Mouse (Mus musculus) stomach, embryonic 16.5 days (tissue): ENCODE data around the gene Sf3a3. TPM values are rescaled to one million over a fixed set of nuclear protein-coding genes. Genes with fewer than 3 reads are reported as not detected.

Source experiments
- ATAC-seq: fragments of 200-750 bp; cut with Nextera tagmentation; 2 replicates; pipeline ENCODE4 v1.8.0; 2017; ENCODE audit warnings: moderate number of reproducible peaks, moderate TSS enrichment; ENCODE audit not compliant: insufficient read depth, low FRiP score
- H3K27ac ChIP-seq: fragments of 300-500 bp; sonication (generic); 2 replicates; pipeline ENCODE4 v1.5.1; 2014; ENCODE audit warnings: low read length
- H3K27me3 ChIP-seq: fragments of 300-500 bp; sonication (generic); 2 replicates; pipeline ENCODE4 v1.6.1; 2014; ENCODE audit warnings: low read length, control low read depth, mixed read lengths; ENCODE audit not compliant: control insufficient read depth, insufficient read depth
- H3K36me3 ChIP-seq: fragments of 300-500 bp; sonication (generic); 2 replicates; pipeline ENCODE4 v1.6.1; 2014; ENCODE audit warnings: low read length; ENCODE audit not compliant: control insufficient read depth, insufficient read depth
- H3K4me1 ChIP-seq: fragments of 300-500 bp; sonication (generic); 2 replicates; pipeline ENCODE4 v1.6.1; 2014; ENCODE audit warnings: low read length, control low read depth, mixed read lengths; ENCODE audit not compliant: control insufficient read depth, insufficient read depth
- H3K4me2 ChIP-seq: fragments of 300-500 bp; sonication (generic); 2 replicates; pipeline ENCODE4 v1.6.1; 2014; ENCODE audit warnings: low read depth, low read length, mixed read lengths
- H3K4me3 ChIP-seq: fragments of 300-500 bp; sonication (generic); replicated peaks from 2 replicates; pipeline ENCODE4 v1.5.1; 2014; ENCODE audit warnings: mild to moderate bottlenecking, low read length
- H3K9ac ChIP-seq: fragments of 300-500 bp; sonication (generic); 2 replicates; pipeline ENCODE4 v1.6.1; 2014; ENCODE audit warnings: low read length
- H3K9me3 ChIP-seq: fragments of 300-500 bp; sonication (generic); replicated peaks from 2 replicates; pipeline ENCODE4 v1.6.1; 2016; ENCODE audit warnings: low read length, control low read depth; ENCODE audit not compliant: control insufficient read depth
- WGBS: fragments of 180-500 bp; shearing (Covaris S2); extraction: QIAGEN DNeasy Blood & Tissue Kit; methylation state at CpG from one replicate; pipeline ENCODE4 v1.1.7; 2014; 5-methylcytosine and 5-hydroxymethylcytosine counted together
- polyA plus RNA-seq: library from polyadenylated mRNA; unstranded; fragments of >200 nt; fragmentation: Nextera tagmentation; extraction: Ambion mirVana; gene quantifications from 2 replicates; pipeline ENCODE4 v1.2.1, GENCODE M21; 2015

Sf3a3 gene
- polyA plus RNA-seq, 1 experiment from 2014 or later = 114 TPM

DNA sequence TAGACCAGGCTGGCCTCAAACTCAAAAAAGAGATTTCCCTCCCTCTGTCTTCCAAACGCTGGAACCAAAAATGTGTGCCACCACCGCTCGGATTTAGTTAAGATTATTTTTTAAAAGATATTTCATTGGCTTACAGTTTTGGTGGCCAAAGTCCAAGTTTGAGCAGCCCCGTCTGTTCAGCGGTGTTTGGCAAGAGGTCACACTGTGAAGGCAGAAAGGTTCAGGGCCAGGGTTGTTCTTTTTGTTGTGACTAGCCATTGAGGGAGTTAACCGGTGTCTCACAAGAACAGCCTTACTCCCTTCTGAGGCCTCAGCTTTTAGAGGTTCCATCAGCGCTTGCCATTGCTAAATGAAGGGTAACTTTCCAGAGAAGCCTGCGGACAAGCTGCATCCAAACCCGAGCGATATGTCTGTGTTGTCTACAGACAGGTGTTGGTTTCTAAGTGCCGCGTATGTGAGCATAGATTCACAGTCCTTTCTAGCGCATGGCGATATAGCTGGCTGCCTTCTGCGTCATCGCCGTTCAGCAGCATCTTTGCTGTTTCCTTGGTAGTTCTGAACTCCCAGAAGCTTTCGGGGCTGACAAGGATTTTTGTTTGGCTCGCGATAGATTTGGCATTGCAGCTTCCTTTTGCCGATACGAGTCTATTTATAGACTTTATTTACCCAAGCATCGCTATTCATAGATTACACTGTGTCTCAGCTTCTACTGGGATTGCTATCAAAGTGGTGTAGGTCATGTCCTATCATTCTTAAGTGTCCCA, 51.4 kb downstream of the Sf3a3 start:
- 0 out of 2 replicates have a peak, but pooled peaks cover 4% of the 10 kb centered on the region for H3K4me1 ChIP-seq
- H3K4me2 ChIP-seq = no peak overlapping the region
- no peaks in the 10 kb centered on the region for H3K36me3 ChIP-seq
- no peaks in the 10 kb centered on the region for H3K27me3 ChIP-seq
- WGBS = 69% methylated on average over 23 of the region's 23 CpGs
- no peak for ATAC-seq
- H3K4me3 ChIP-seq = no peak overlapping the region
- H3K9me3 ChIP-seq = no peaks in the 10 kb centered on the region
- no peak overlapping the region for H3K9ac ChIP-seq
- H3K27ac ChIP-seq = no peak overlapping the region

DNA sequence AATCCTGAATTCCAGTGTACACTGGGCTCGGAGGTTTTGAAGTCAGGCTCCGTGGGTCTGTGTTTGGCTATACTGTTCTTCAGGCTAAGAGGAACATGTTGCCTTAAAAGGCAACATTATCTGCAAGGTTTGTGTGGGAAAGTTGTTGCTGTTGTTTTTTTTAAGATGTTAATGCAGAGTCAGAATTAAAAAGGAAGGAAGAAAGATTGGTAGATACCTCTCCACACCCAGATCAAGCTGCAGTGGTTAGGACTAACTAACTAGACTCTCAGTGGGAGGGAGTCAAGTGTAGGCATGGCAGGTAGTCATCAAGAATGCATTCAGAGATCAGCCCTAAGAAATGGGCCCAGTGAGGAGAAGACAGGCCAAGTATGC, 52.0 kb downstream of the Sf3a3 start:
- ATAC-seq = no peak
- Histone ChIP-seq H3K9ac (no peak overlapping the region), H3K27ac (no peak overlapping the region), H3K36me3 (no peaks in the 10 kb centered on the region), H3K4me1 (peaks cover 5% of the 10 kb centered on the region; the same call in 1 of the 2 replicates), H3K4me3 (no peak overlapping the region), H3K27me3 (no peaks in the 10 kb centered on the region), H3K9me3 (no peaks in the 10 kb centered on the region), H3K4me2 (no peak overlapping the region)
- 57% methylated on average over 2 of the region's 2 CpGs for WGBS

DNA sequence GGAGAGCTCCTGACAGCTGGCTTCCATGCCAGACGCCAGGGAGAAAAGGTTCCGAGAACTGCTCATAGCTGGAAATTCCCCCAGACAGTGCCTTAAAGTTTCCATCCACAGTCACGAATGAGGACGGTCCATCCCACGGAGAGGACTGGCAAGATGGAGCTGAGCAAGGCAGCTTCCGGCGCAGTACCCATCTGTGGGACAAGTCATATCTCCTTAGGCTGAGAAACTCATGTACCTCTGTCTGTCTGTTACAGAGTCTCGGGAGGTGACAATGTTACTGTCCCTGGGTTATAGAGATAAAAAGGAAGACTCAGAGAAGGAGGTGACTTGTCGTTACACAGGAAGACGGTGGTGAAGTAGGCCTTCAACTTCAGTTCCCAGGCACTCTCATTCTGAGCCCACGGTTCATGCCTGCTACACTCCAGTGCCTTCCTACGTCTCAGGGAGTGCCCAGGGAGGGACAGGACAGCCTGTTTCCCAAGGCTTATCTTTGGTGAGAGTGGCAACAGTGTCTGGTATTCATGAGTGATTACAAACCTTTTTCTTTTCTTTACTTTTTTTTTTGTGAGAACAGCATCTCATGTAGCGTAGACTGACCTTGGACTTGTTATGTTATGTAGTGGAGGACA, 54.5 kb downstream of the Sf3a3 start:
- ATAC-seq = no peak

DNA sequence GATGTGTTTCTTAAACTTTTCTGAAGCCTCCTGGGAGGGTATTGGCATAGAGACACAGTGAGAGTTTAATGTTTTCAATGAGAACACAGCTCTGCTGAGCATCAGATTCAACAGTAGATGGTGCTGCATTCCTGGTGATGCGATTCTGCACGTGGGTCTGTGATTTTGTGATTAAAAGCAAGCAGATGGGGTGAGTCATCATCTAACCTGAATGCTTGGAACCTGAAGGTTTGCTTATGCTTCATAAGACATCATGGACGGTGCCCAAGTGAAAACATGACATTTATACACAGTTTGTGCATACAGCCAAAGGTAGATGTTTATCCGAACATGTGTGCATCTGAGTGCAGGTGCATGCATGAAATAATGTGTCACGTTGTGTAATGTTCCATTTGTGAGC, 56.0 kb downstream of the Sf3a3 start:
- H3K4me2 ChIP-seq = no peak overlapping the region
- no peaks in the 10 kb centered on the region for H3K9me3 ChIP-seq
- H3K4me3 ChIP-seq = no peak overlapping the region
- H3K27ac ChIP-seq = no peak overlapping the region
- H3K36me3 ChIP-seq = no peaks in the 10 kb centered on the region
- no peak overlapping the region for H3K9ac ChIP-seq
- peaks cover 14% of the 10 kb centered on the region for H3K4me1 ChIP-seq
- no peaks in the 10 kb centered on the region for H3K27me3 ChIP-seq
- 60% methylated on average over 5 of the region's 5 CpGs for WGBS
- ATAC-seq = no peak

More for the DNA sequence above, 54.5 kb downstream of the Sf3a3 start:
- Histone ChIP-seq H3K4me2 (no peak overlapping the region), H3K9ac (no peak overlapping the region), H3K36me3 (no peaks in the 10 kb centered on the region), H3K4me1 (peaks cover 14% of the 10 kb centered on the region), H3K9me3 (no peaks in the 10 kb centered on the region), H3K27ac (no peak overlapping the region), H3K4me3 (no peak overlapping the region), H3K27me3 (no peaks in the 10 kb centered on the region)
- 85% methylated on average over 13 of the region's 13 CpGs for WGBS

DNA sequence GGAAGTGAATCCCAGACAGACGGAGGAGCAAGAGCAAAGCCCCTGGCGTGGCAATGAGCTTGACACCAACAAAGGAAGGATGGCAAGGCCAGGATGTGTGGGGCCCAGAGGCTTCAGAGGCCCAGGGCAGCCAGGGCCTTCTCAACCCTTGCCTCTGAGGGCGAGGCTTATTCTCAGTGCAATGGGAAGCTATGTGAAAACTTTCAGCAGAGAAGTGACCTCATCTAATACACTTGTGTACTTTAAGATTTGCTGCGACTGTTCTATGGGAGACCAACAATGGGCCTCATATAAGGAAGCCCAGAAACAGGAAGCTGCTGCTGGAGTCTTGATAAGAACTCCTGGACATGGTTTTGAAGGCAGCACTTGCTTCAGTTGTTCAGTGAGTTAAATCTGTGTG, 57.5 kb downstream of the Sf3a3 start:
- Histone ChIP-seq H3K27me3 (no peaks in the 10 kb centered on the region), H3K36me3 (no peaks in the 10 kb centered on the region), H3K4me3 (no peak overlapping the region), H3K27ac (peak overlapping the region; percentile 90), H3K9ac (peak overlapping the region; percentile 36; the same call in 1 of the 2 replicates), H3K4me2 (no peak overlapping the region), H3K4me1 (peaks cover 10% of the 10 kb centered on the region), H3K9me3 (no peaks in the 10 kb centered on the region)
- ATAC-seq = peak; percentile 90
- WGBS = 37% methylated on average over 4 of the region's 4 CpGs

DNA sequence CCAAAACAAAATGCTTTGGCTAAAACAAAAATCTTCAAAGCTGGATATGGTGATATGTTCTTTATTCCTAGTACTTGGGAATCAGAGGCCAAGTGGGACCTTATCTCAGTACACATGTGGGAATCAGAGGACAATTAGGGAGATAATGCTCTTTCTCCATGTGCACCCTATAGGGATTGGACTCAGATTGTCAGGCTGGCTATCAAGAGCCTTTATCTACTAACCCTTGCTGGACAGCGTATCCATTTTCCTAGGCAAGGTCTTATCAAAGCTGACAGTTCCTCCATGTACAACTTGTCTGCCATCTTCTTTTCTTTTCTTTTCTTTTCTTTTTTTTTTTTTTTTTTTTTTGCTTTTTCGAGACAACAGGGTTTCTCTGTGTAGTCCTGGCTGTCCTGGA, 58.9 kb downstream of the Sf3a3 start:
- H3K4me2 ChIP-seq = no peak overlapping the region
- peaks cover 10% of the 10 kb centered on the region for H3K4me1 ChIP-seq
- ATAC-seq = no peak
- no peaks in the 10 kb centered on the region for H3K27me3 ChIP-seq
- WGBS = 88% methylated on average over 2 of the region's 2 CpGs
- no peak overlapping the region for H3K27ac ChIP-seq
- H3K9me3 ChIP-seq = no peaks in the 10 kb centered on the region
- no peak overlapping the region for H3K4me3 ChIP-seq
- H3K36me3 ChIP-seq = no peaks in the 10 kb centered on the region
- H3K9ac ChIP-seq = no peak overlapping the region

DNA sequence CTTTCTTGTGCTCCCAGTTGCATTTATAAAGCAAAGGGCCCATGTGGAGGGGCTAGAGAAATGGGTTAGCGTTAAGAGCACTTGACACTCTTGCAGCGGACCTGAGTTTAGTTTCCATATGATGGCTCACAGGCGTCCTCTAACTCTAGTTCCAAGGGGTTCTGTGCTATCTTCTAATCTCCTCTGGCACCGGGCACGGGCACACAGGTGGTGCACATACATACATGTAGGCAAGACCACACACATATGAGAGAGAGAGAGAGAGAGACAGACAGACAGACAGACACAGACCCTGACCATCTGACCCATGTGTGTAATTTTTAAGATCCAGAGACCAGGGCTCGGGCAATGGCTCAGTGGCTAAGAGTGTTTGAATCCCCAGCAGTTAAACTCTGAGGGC, 59.4 kb downstream of the Sf3a3 start:
- WGBS = 88% methylated on average over 6 of the region's 6 CpGs
- no peak for ATAC-seq
- Histone ChIP-seq H3K36me3 (0 out of 2 replicates have a peak, but pooled peaks cover 1% of the 10 kb centered on the region), H3K27ac (no peak overlapping the region), H3K9me3 (no peaks in the 10 kb centered on the region), H3K4me2 (no peak overlapping the region), H3K4me1 (peaks cover 10% of the 10 kb centered on the region), H3K4me3 (no peak overlapping the region), H3K9ac (no peak overlapping the region), H3K27me3 (no peaks in the 10 kb centered on the region)

DNA sequence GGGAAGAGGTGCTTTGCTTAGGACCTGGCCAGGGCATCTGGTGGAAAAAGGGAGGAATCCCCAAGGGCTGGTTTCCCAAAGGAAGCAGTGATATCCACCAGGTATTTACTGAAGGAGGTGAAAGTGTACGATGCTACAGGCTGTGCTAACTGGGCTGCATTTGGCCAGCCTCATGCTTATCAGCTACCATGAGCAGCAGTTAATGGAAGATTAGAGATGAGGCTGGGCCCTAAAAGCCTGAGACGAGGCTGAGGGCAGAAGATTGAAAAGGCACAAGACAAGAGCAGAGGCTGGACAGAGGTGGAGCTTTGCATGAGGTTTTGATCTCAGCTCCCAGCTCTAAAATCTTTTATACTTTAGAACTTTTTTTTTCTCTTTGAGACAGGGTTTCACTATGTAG, 59.9 kb downstream of the Sf3a3 start:
- no peak; the same call in 1 of the 2 replicates for ATAC-seq
- H3K27ac ChIP-seq = no peak overlapping the region
- no peak overlapping the region for H3K4me2 ChIP-seq
- H3K9ac ChIP-seq = no peak overlapping the region
- H3K4me1 ChIP-seq = peaks cover 10% of the 10 kb centered on the region
- no peak overlapping the region for H3K4me3 ChIP-seq
- no peaks in the 10 kb centered on the region for H3K27me3 ChIP-seq
- no peaks in the 10 kb centered on the region for H3K9me3 ChIP-seq
- H3K36me3 ChIP-seq = 0 out of 2 replicates have a peak, but pooled peaks cover 6% of the 10 kb centered on the region
- 55% methylated on average over 2 of the region's 2 CpGs for WGBS

DNA sequence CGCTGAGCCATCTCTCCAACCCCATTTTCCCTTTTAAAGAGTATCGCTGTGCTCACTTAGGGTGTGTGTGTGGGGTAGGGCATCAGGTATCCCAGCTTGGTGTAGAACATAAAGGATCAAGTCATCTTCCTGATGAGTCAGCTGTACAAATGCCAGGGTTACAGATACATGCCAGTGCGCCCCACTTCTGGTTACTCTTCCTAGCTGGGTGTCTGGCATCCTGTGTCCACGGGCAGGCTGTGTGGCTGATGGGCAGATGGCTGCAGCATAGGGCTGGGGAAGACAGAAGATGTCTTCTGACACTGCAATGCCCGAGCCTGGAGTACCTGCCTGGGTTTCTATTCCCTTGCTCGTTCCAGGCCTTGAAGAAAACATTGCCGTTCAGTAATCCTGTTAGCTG, 66.8 kb downstream of the Sf3a3 start:
- WGBS = 90% methylated on average over 7 of the region's 7 CpGs
- ATAC-seq = no peak

More for the DNA sequence above, 66.8 kb downstream of the Sf3a3 start:
- Histone ChIP-seq H3K27ac (no peak overlapping the region), H3K4me1 (no peaks in the 10 kb centered on the region), H3K27me3 (no peaks in the 10 kb centered on the region), H3K9me3 (no peaks in the 10 kb centered on the region), H3K4me2 (no peak overlapping the region), H3K9ac (no peak overlapping the region), H3K4me3 (no peak overlapping the region), H3K36me3 (0 out of 2 replicates have a peak, but pooled peaks cover 10% of the 10 kb centered on the region)
